ENCODE assay signal across 9 mouse cellular contexts in the genomic region with DNA sequence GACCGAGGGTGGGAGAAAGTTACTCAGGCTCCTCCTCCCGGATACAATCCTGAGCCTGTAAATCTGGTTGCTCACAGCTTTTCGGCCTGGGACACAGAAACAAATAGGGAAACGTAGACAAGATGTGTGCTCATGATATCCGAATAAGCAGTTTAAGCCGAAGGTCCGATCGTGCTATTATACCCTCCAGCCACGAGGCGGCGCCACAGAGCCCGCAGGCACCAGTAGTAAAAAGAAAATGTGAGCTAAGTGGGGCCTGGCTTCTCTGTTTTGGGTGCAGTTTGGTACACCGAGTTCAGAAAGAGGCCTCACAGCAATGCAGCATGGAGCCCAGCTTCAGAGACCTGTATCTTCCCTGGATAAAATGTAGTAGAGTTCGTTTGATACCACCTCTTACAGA. TPM values are rescaled to one million over a fixed set of nuclear protein-coding genes. Genes with fewer than 3 reads are reported as not detected.
DNase-seq lines count a peak whose midpoint lies in the region; ATAC-seq and TF ChIP-seq lines count a peak whose summit lies in the region.
"Had no signal": no experiment of that assay in that cellular context is flagged by ENCODE, and none has a peak within 500 bp of the region (broad histone marks: within the 10 kb centered on the region; RNA-seq: fewer than 3 reads in every experiment).

No protein-coding gene starts in this region.

- intact Hi-C loops in heart, adult 2 months (cut with DNase I) = loop anchor here (1.0 kb wide), 1 partner anchor 120 kb away; no protein-coding TSS in a partner anchor

- peak; percentile 64 for ATAC-seq in granulocyte monocyte progenitor cell, adult 5-6 weeks (replicated peaks; ENCODE audit: poor library complexity, severe bottlenecking)
- ATAC-seq in liver, embryonic 13.5 days (ENCODE audit: low read depth) = no peak

- H3K4me3 ChIP-seq in heart, adult 2 months = no peak overlapping the region
- H3K4me3 ChIP-seq in liver, embryonic 13.5 days (replicated peaks) = no peak overlapping the region
- H3K4me3 ChIP-seq: hindbrain, embryonic 15.5 days had no signal

- H3K9me3 ChIP-seq in liver, embryonic 13.5 days (replicated peaks) = no peaks in the 10 kb centered on the region
- H3K9me3 ChIP-seq: hindbrain, embryonic 15.5 days had no signal

- no peaks in the 10 kb centered on the region for H3K4me1 ChIP-seq in heart, adult 2 months (ENCODE audit: control insufficient read depth, insufficient read depth, low read length)
- H3K4me1 ChIP-seq in liver, embryonic 13.5 days (replicated peaks) = peaks cover 31% of the 10 kb centered on the region
- H3K4me1 ChIP-seq: hindbrain, embryonic 15.5 days had no signal

- DNase-seq in heart, adult 2 months = peak; percentile 45 to 69
- DNase-seq in heart, adult 8-10 months (ENCODE audit: low spot score) = no peak
- DNase-seq in 3T3-L1 (ENCODE audit: low read depth, low spot score) = peak; percentile 7
- peak; percentile 85 for DNase-seq in ZHBTc4 (ENCODE audit: low read depth, low spot score)
- peak; percentile 27 for DNase-seq in liver, embryonic 13.5 days
- DNase-seq in spleen, adult 12 weeks (ENCODE audit: low spot score) = peak; percentile 12
- no peak for DNase-seq in layer of hippocampus, postnatal 14 days (ENCODE audit: low spot score in 2 of 2)

- WGBS in heart, adult 2 months = 46% methylated on average over 14 of the region's 14 CpGs
- WGBS in liver, embryonic 13.5 days (ENCODE audit: insufficient replicate concordance) = 31% methylated on average over 14 of the region's 14 CpGs

- no peaks in the 10 kb centered on the region for H3K79me2 ChIP-seq in heart, adult 2 months (replicated peaks; ENCODE audit: control insufficient read depth, insufficient read depth, low read length)

- no peaks in the 10 kb centered on the region for H3K27me3 ChIP-seq in heart, adult 2 months (ENCODE audit: control insufficient read depth, insufficient read depth, low read length)
- no peaks in the 10 kb centered on the region for H3K27me3 ChIP-seq in liver, embryonic 13.5 days
- H3K27me3 ChIP-seq: hindbrain, embryonic 15.5 days had no signal

- no peak for TF ChIP-seq EP300 in heart, adult 2 months (IDR thresholded peaks at IDR 0.05; ENCODE audit: insufficient read depth, low read depth, low read length)

- no peak for TF ChIP-seq POLR2A in heart, adult 2 months (IDR thresholded peaks at IDR 0.05; ENCODE audit: insufficient read depth, low read depth, low read length)

- peak; percentile 90 for TF ChIP-seq CTCF in heart, adult 2 months (IDR thresholded peaks at IDR 0.05)

- H3K4me2 ChIP-seq in liver, embryonic 13.5 days = peak overlapping the region; percentile 43
- H3K4me2 ChIP-seq: hindbrain, embryonic 15.5 days had no signal

- no peak overlapping the region for H3K27ac ChIP-seq in heart, adult 2 months
- H3K27ac ChIP-seq in liver, embryonic 13.5 days = peak overlapping the region; percentile 63
- H3K27ac ChIP-seq: hindbrain, embryonic 15.5 days had no signal

- no peak overlapping the region for H3K9ac ChIP-seq in heart, adult 2 months (ENCODE audit: low read depth, low read length)
- H3K9ac ChIP-seq in liver, embryonic 13.5 days = no peak overlapping the region
- H3K9ac ChIP-seq: hindbrain, embryonic 15.5 days had no signal

- H3K36me3 ChIP-seq in heart, adult 2 months (ENCODE audit: control insufficient read depth, insufficient read depth, low read length) = no peaks in the 10 kb centered on the region
- H3K36me3 ChIP-seq in liver, embryonic 13.5 days = no peaks in the 10 kb centered on the region
- H3K36me3 ChIP-seq: hindbrain, embryonic 15.5 days had no signal

RNA-seq across cellular contexts. Expression of gene Cdk1, which starts 46.5 kb away (rescaled TPM):
- 1 to 10 TPM in 1 of 2 experiments, under 1 TPM in 1; 0.52 to 1.1 TPM for total RNA-seq in heart, adult 2 months (2021)
- 1.1 and 3.2 TPM in 2 replicates for polyA plus RNA-seq in heart, adult 2 months (2012; rRNA removed)
- total RNA-seq in heart, adult 8-10 months (2022) = 1 to 10 TPM in 1 of 4 experiments, under 1 TPM in 3; 0.44 to 1.3 (median 0.47) TPM
- total RNA-seq in granulocyte monocyte progenitor cell, adult 5-6 weeks (2014; fragmentation: Nextera tagmentation) = 82.5 and 104 TPM in 2 replicates
- 302 and 371 TPM in 2 replicates for total RNA-seq in granulocyte monocyte progenitor cell, adult 5-6 weeks (2017)
- polyA plus RNA-seq in liver, embryonic 13.5 days (2015; fragmentation: Nextera tagmentation; extraction: Ambion mirVana) = 343 and 345 TPM in 2 replicates
- 1 to 10 TPM; 2.9 to 3.4 TPM for total RNA-seq in layer of hippocampus, postnatal 14 days (2021)

Comparison
In these comparisons a context has a peak if more than half of its experiments do, and no peak if none do; other contexts are left out.
1. DNase-seq: peak in heart, adult 2 months (2 of 2), 3T3-L1 (single experiment), ZHBTc4 (single experiment), liver, embryonic 13.5 days (single experiment) and spleen, adult 12 weeks (single experiment); none in heart, adult 8-10 months (single experiment) and layer of hippocampus, postnatal 14 days (0 of 2).
2. RNA of gene Cdk1, which starts 46.5 kb away (total RNA-seq): 82.5 to 371 TPM in granulocyte monocyte progenitor cell, adult 5-6 weeks; 2.9 to 3.4 TPM in layer of hippocampus, postnatal 14 days, 0.52 to 1.1 TPM in heart, adult 2 months and 0.44 to 1.3 TPM in heart, adult 8-10 months; every median in the first group is over 10 times any median in the second.